Mouse (Mus musculus) MEL (cell line): Measurements from ENCODE around the gene Xbp1. TPM values are rescaled to one million over a fixed set of nuclear protein-coding genes. Genes with fewer than 3 reads are reported as not detected.
"Not testable (repeated sequence)": the region's sequence is repeated elsewhere in the genome, so short reads cannot be mapped to it uniquely, and the experiment has no call there.

ENCODE experiments used
- DNase-seq: peaks from one replicate; pipeline ENCODE4 v3.0.0; 2011; ENCODE audit warnings: low read depth, low spot score
- H3K27ac ChIP-seq: 2 replicates; pipeline ENCODE4 v1.5.1; 2012; ENCODE audit warnings: low read depth, mild to moderate bottlenecking, control low read depth, low read length, moderate library complexity; ENCODE audit not compliant: control insufficient read depth
- H3K27me3 ChIP-seq, 2 experiments: fragments of 150-350 bp in 1 of 2; sonication (generic) in 1 of 2; 2 replicates each; pipeline ENCODE4 v1.6.1; 2012; ENCODE audit warnings: low read length in 2 of 2, mild to moderate bottlenecking in 2 of 2, improper control_type of control experiment in 1 of 2, moderate library complexity in 1 of 2; ENCODE audit not compliant: insufficient read depth in 2 of 2, control insufficient read depth in 1 of 2
- H3K36me3 ChIP-seq, 2 experiments: 2 replicates each; pipeline ENCODE4 v1.6.1; 2012 to 2014; ENCODE audit warnings: low read length in 2 of 2, improper control_type of control experiment in 1 of 2, inconsistent platforms in 1 of 2, mild to moderate bottlenecking in 1 of 2; ENCODE audit not compliant: insufficient read depth in 2 of 2, control insufficient read depth in 1 of 2
- H3K4me1 ChIP-seq, 2 experiments: fragments of 150-350 bp in 1 of 2; sonication (generic) in 1 of 2; 2 replicates each; pipeline ENCODE4 v1.6.1; 2012; ENCODE audit warnings: low read length in 2 of 2, improper control_type of control experiment in 1 of 2, mild to moderate bottlenecking in 1 of 2; ENCODE audit not compliant: insufficient read depth in 2 of 2, control insufficient read depth in 1 of 2
- H3K4me3 ChIP-seq, 2 experiments: fragments of 150-350 bp in 1 of 2; sonication (generic) in 1 of 2; 2 replicates each; pipeline ENCODE4 v1.5.1; 2012; ENCODE audit warnings: low read depth in 2 of 2, low read length in 2 of 2, mild to moderate bottlenecking in 2 of 2, moderate library complexity in 2 of 2, control low read depth in 1 of 2, improper control_type of control experiment in 1 of 2; ENCODE audit not compliant: control insufficient read depth in 1 of 2, insufficient read depth in 1 of 2
- H3K79me2 ChIP-seq: 2 replicates; pipeline ENCODE4 v1.6.1; 2012; ENCODE audit warnings: mild to moderate bottlenecking, low read length, moderate library complexity; ENCODE audit not compliant: control insufficient read depth, poor library complexity, insufficient read depth
- H3K9ac ChIP-seq: 2 replicates; pipeline ENCODE4 v1.6.1; 2012; ENCODE audit warnings: low read depth, mild to moderate bottlenecking, control low read depth, low read length, moderate library complexity; ENCODE audit not compliant: control insufficient read depth, poor library complexity, severe bottlenecking
- H3K9me3 ChIP-seq: fragments of 150-350 bp; sonication (generic); replicated peaks from 2 replicates; pipeline ENCODE4 v1.6.1; 2012; ENCODE audit warnings: mild to moderate bottlenecking, low read length, improper control_type of control experiment, moderate library complexity; ENCODE audit not compliant: insufficient read depth
- BHLHE40 ChIP-seq: IDR thresholded peaks from 2 replicates; pipeline ENCODE4 v1.6.1; 2012; ENCODE audit warnings: low read depth, mild to moderate bottlenecking, inconsistent platforms, low read length, improper control_type of control experiment, borderline replicate concordance
- CHD2 ChIP-seq: IDR thresholded peaks from 2 replicates; pipeline ENCODE4 v1.6.1; 2011; ENCODE audit warnings: low read length, improper control_type of control experiment
- E2F4 ChIP-seq: IDR thresholded peaks from 2 replicates; pipeline ENCODE4 v1.6.1; 2011; ENCODE audit warnings: low read depth, low read length, improper control_type of control experiment, borderline replicate concordance
- ELF1 ChIP-seq: IDR thresholded peaks from 2 replicates; pipeline ENCODE4 v1.6.1; 2014; ENCODE audit warnings: low read depth, mild to moderate bottlenecking, inconsistent platforms, low read length, improper control_type of control experiment, moderate library complexity
- EP300 ChIP-seq, 2 experiments: IDR thresholded peaks; 2 replicates each; pipeline ENCODE4 v1.6.1; 2011; ENCODE audit warnings: improper control_type of control experiment in 2 of 2, low read length in 2 of 2, low read depth in 1 of 2, mild to moderate bottlenecking in 1 of 2
- ETS1 ChIP-seq: IDR thresholded peaks from 2 replicates; pipeline ENCODE4 v1.6.1; 2012; ENCODE audit warnings: low read depth, mild to moderate bottlenecking, inconsistent platforms, low read length, improper control_type of control experiment, moderate library complexity
- GABPA ChIP-seq: IDR thresholded peaks from 2 replicates; pipeline ENCODE4 v1.6.1; 2012; ENCODE audit warnings: low read depth, mild to moderate bottlenecking, inconsistent platforms, low read length, improper control_type of control experiment, moderate library complexity
- HCFC1 ChIP-seq: IDR thresholded peaks from 2 replicates; pipeline ENCODE4 v1.6.1; 2012; ENCODE audit warnings: low read depth, mild to moderate bottlenecking, inconsistent platforms, low read length, improper control_type of control experiment, moderate library complexity
- MAFK ChIP-seq: IDR thresholded peaks from 2 replicates; pipeline ENCODE4 v1.6.1; 2011; ENCODE audit warnings: low read depth, mild to moderate bottlenecking, low read length, improper control_type of control experiment, borderline replicate concordance
- MXI1 ChIP-seq: IDR thresholded peaks from 2 replicates; pipeline ENCODE4 v1.6.1; 2011; ENCODE audit warnings: mild to moderate bottlenecking, low read depth, low read length, improper control_type of control experiment
- MYC ChIP-seq: IDR thresholded peaks from 2 replicates; pipeline ENCODE4 v1.6.1; 2011; ENCODE audit warnings: low read depth, mild to moderate bottlenecking, low read length, improper control_type of control experiment, moderate library complexity
- NELFE ChIP-seq: IDR thresholded peaks from 2 replicates; pipeline ENCODE4 v1.6.1; 2011; ENCODE audit warnings: low read depth, low read length, improper control_type of control experiment
- SIN3A ChIP-seq: IDR thresholded peaks from 2 replicates; pipeline ENCODE4 v1.6.1; 2012; ENCODE audit warnings: low read length, improper control_type of control experiment, inconsistent platforms
- TAL1 ChIP-seq: IDR thresholded peaks from 2 replicates; pipeline ENCODE4 v1.6.1; 2012; ENCODE audit warnings: mild to moderate bottlenecking, inconsistent platforms, low read length, moderate library complexity, mixed read lengths
- TBP ChIP-seq: IDR thresholded peaks from 2 replicates; pipeline ENCODE4 v1.8.0; 2011; ENCODE audit warnings: low read depth, low read length, improper control_type of control experiment
- TCF12 ChIP-seq: IDR thresholded peaks from 2 replicates; pipeline ENCODE4 v1.6.1; 2014; ENCODE audit warnings: low read depth, mild to moderate bottlenecking, inconsistent platforms, low read length, improper control_type of control experiment, moderate library complexity
- UBTF ChIP-seq: IDR thresholded peaks from 2 replicates; pipeline ENCODE4 v1.6.1; 2012; ENCODE audit warnings: low read depth, mild to moderate bottlenecking, inconsistent platforms, low read length, improper control_type of control experiment, moderate library complexity, borderline replicate concordance; ENCODE audit not compliant: insufficient read depth
- USF1 ChIP-seq: IDR thresholded peaks from 2 replicates; pipeline ENCODE4 v1.6.1; 2014; ENCODE audit warnings: low read depth, mild to moderate bottlenecking, inconsistent platforms, low read length, improper control_type of control experiment, moderate library complexity
- ZC3H11A ChIP-seq: IDR thresholded peaks from 2 replicates; pipeline ENCODE4 v1.6.1; 2012; ENCODE audit warnings: low read depth, mild to moderate bottlenecking, inconsistent platforms, low read length, improper control_type of control experiment
- ZKSCAN1 ChIP-seq: IDR thresholded peaks from 2 replicates; pipeline ENCODE4 v1.6.1; 2012; ENCODE audit warnings: low read depth, mild to moderate bottlenecking, inconsistent platforms, low read length, improper control_type of control experiment, moderate library complexity
- ZMIZ1 ChIP-seq: IDR thresholded peaks from 2 replicates; pipeline ENCODE4 v1.6.1; 2012; ENCODE audit warnings: low read depth, mild to moderate bottlenecking, inconsistent platforms, low read length, improper control_type of control experiment, moderate library complexity
- ZNF384 ChIP-seq: IDR thresholded peaks from 2 replicates; pipeline ENCODE4 v1.6.1; 2012; ENCODE audit warnings: low read depth, mild to moderate bottlenecking, inconsistent platforms, low read length, improper control_type of control experiment
- polyA plus RNA-seq, 2 experiments: library from polyadenylated mRNA; stranded (reverse) in 1 of 2; unstranded in 1 of 2; fragments of >175 nt in 1 of 2; fragments of >200 nt in 1 of 2; gene quantifications; 2 replicates each; pipeline versions ENCODE4 v1.2.1 to v1.2.4; 2012; ENCODE audit warnings: low replicate concordance in 2 of 2, low read depth in 1 of 2; ENCODE audit not compliant: insufficient read length in 2 of 2, insufficient read depth in 1 of 2, missing spikeins in 1 of 2
- total RNA-seq: library from RNA; depleted of rRNA; stranded (reverse); fragments of 300-350 nt; gene quantifications from 2 replicates; pipeline ENCODE4 v1.2.3, GENCODE M21; 2012

The Xbp1 gene
- total and polyA plus RNA-seq, 3 experiments = 81.8 to 101 TPM; not detected in 1

DNA sequence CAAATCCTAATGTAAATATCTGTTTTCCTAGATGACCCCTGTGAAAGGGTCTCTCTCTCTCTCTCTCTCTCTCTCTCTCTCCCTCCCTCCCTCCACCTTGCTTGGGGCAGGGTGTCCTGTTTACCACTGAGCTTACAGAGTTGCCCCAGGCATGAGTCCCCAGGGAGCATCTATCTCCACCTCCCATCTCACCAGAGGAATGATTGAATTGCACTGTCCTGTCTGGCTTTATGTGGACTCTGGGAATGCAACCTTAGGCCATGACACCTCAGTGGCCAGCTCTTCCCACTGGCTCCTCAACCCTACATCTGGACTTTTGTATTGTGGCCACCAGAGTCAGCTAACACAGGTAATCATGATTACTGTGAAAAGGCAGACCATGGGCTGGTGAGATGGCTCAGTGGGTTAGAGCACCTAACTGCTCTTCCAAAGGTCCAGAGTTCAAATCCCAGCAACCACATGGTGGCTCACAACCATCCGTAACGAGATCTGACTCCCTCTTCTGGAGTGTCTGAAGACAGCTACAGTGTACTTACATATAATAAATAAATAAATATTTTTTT, 44.8 kb upstream of the Xbp1 start:
- peak; percentile 91 for TF ChIP-seq TBP
- H3K79me2 ChIP-seq, H3K9ac ChIP-seq, H3K9me3 ChIP-seq, DNase-seq, H3K4me1 ChIP-seq, H3K27ac ChIP-seq, H3K36me3 ChIP-seq, H3K4me3 ChIP-seq, H3K27me3 ChIP-seq: not testable (repeated sequence)

DNA sequence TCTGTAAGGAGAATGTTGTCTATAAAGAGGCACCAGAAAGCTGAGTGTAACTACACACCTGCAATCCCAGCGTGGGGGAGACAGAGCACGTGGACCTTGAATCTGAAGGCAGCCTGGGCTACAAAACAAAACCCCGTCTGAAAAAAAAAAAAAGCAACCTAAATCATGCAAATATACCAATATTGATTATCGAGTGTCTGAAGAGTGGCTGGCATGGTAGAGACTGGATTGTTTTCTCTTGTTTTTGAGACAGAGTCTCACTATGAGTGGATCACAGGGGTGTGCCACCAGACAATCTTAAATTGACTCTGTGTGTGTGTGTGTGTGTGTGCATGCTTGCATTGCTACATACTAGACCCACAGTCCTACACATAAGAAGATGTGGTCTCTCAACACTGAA, 43.7 kb upstream of the Xbp1 start:
- Histone ChIP-seq H3K9ac (no peak overlapping the region), H3K9me3 (no peaks in the 10 kb centered on the region), H3K4me3 (no peak overlapping the region), H3K27ac (no peak overlapping the region), H3K79me2 (no peaks in the 10 kb centered on the region), H3K4me1 (no peaks in the 10 kb centered on the region), H3K27me3 (no peaks in the 10 kb centered on the region)
- no peak for DNase-seq
- TF ChIP-seq ZKSCAN1 (no peak), HCFC1 (no peak), ZNF384 (no peak), NELFE (no peak), ELF1 (no peak), USF1 (no peak), GABPA (no peak), MAFK (no peak)
- TF ChIP-seq, all 39 proteins: peak for 0
- no peaks in the 10 kb centered on the region for H3K36me3 ChIP-seq

DNA sequence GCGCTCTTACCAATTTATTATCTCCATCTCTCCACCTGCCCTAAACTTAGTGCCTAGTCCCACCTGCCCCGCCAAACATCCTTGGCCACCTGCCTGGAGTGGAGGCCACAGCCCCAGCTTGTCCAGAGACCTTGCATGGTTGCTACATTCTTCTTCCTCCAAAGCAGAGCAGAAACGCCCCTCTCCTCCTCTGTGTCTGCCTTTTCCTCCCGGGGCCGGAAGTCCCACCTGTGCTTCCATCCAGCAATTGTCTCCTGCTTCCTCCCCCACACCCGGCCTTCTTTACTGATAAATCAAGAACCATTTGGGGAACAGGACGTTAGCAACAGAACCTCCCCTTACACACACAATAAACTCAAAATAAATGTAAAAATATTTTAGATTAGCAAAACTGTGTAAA, 42.3 kb upstream of the Xbp1 start:
- H3K9ac ChIP-seq = no peak overlapping the region

More for the DNA sequence above, 42.3 kb upstream of the Xbp1 start:
- Histone ChIP-seq H3K79me2 (no peaks in the 10 kb centered on the region), H3K9me3 (no peaks in the 10 kb centered on the region), H3K36me3 (no peaks in the 10 kb centered on the region), H3K4me3 (no peak overlapping the region), H3K27me3 (no peaks in the 10 kb centered on the region), H3K4me1 (no peaks in the 10 kb centered on the region), H3K27ac (no peak overlapping the region)
- no peak for TF ChIP-seq UBTF
- no peak for TF ChIP-seq E2F4
- no peak for TF ChIP-seq CHD2
- no peak for TF ChIP-seq SIN3A
- no peak for TF ChIP-seq MXI1
- no peak for TF ChIP-seq MYC
- TF ChIP-seq ZC3H11A = no peak
- no peak for TF ChIP-seq EP300 (IDR thresholded peaks at IDR 0.05; ENCODE audit: low read depth in 1 of 2, low read length in 2 of 2)
- TF ChIP-seq TAL1 = no peak
- TF ChIP-seq BHLHE40 = no peak
- no peak for TF ChIP-seq TCF12
- no peak for TF ChIP-seq ZKSCAN1
- TF ChIP-seq ETS1 = no peak
- TF ChIP-seq ZMIZ1 = no peak
- DNase-seq = no peak
